Mouse (Mus musculus) CD8-positive naive resting alpha-beta T cell, adult 2 months (primary cell): ENCODE data around the gene Mapkapk5.

Source experiments
- DNase-seq, 2 experiments: peaks; one replicate each; pipeline ENCODE4 v3.0.0; 2022; ENCODE audit warnings: low read depth in 2 of 2, low spot score in 2 of 2

Gene Mapkapk5

GRCm38 (mm10) chr5:121545793-121546529, at the start of gene Mapkapk5:
Gene Mapkapk5 (minus strand): TSS chr5:121545905.
- DNase-seq: peak; percentile 96 to 98

- no peak for DNase-seq
Observed at GRCm38 (mm10) chr5:121594714-121595313, 49.1 kb upstream of the Mapkapk5 start.

GRCm38 (mm10) chr5:121593451-121594401, 48.0 kb upstream of the Mapkapk5 start, which contains the start of gene Aldh2:
Gene Aldh2 (minus strand): TSS chr5:121593824.
- DNase-seq: peak; percentile 50 to 56

- no peak for DNase-seq
Observed at GRCm38 (mm10) chr5:121592816-121593407, 47.2 kb upstream of the Mapkapk5 start.

GRCm38 (mm10) chr5:121592064-121592815, 46.5 kb upstream of the Mapkapk5 start:
- DNase-seq: no peak

GRCm38 (mm10) chr5:121591417-121592063, 45.8 kb upstream of the Mapkapk5 start:
- no peak for DNase-seq

- DNase-seq: no peak
Observed at GRCm38 (mm10) chr5:121589928-121590327, 44.2 kb upstream of the Mapkapk5 start.

GRCm38 (mm10) chr5:121586400-121587039, 40.8 kb upstream of the Mapkapk5 start:
- no peak for DNase-seq

- DNase-seq: no peak
Observed at GRCm38 (mm10) chr5:121585699-121586098, 40.0 kb upstream of the Mapkapk5 start.

GRCm38 (mm10) chr5:121585005-121585404, 39.3 kb upstream of the Mapkapk5 start:
- no peak for DNase-seq

GRCm38 (mm10) chr5:121583765-121584501, 38.2 kb upstream of the Mapkapk5 start:
- DNase-seq: no peak

- DNase-seq: no peak
Observed at GRCm38 (mm10) chr5:121581945-121582344, 36.2 kb upstream of the Mapkapk5 start.

- DNase-seq: no peak
Observed at GRCm38 (mm10) chr5:121576927-121577488, 31.3 kb upstream of the Mapkapk5 start.

GRCm38 (mm10) chr5:121575867-121576266, 30.2 kb upstream of the Mapkapk5 start:
- no peak for DNase-seq

GRCm38 (mm10) chr5:121574145-121574544, 28.4 kb upstream of the Mapkapk5 start:
- DNase-seq: peak; percentile 37 to 51

GRCm38 (mm10) chr5:121570787-121571186, 25.1 kb upstream of the Mapkapk5 start:
- no peak for DNase-seq

- no peak for DNase-seq
Observed at GRCm38 (mm10) chr5:121569881-121570420, 24.2 kb upstream of the Mapkapk5 start.
